Mouse (Mus musculus): ENCODE measurements at regions not wholly inside any gene's neighbourhood (a gene's known extent, or its start where the extent isn't known, plus 50 kb on each side); places are given as distances from the start of the nearest gene placed in this dataset.

DNA sequence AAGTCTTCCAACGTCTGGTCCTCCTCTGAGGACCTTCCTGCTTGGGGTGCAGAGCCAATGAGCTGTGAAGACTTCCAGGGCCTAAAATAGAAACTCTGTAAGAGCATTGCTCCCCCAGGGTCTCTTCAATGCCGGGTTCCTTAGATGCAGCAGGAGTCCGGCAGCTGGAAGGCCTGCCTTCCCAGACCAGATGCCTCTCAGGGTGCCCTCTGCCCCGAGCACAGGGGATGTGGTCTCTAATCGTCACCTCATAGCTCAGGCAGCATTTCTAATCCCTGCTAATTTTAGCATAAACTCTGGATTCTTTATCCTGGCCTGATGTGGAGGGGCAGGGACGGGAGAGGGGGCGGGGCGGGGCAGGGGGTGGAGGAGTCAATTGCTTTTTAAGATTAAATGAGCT is 360.9 kb upstream of the Gm10131 start:
- TF ChIP-seq POLR2A (IDR thresholded peaks at IDR 0.05; ENCODE audit: extremely low read depth, insufficient read depth, low read length) (no peak), CTCF (IDR thresholded peaks at IDR 0.05; ENCODE audit: extremely low read depth, insufficient read depth, low read length) (no peak)

Data from cortical plate, adult 2 months (tissue).